Mouse (Mus musculus) hindbrain, embryonic 16.5 days (tissue): ENCODE results near the gene Atrnl1. TPM values are rescaled to one million over a fixed set of nuclear protein-coding genes. Genes with fewer than 3 reads are reported as not detected.
A peak's percentile ranks its signal among the peaks of the same experiment; 100 is the strongest.
"Not testable (repeated sequence)": the region's sequence is repeated elsewhere in the genome, so short reads cannot be mapped to it uniquely, and the experiment has no call there.

Experiments
- ATAC-seq: fragments of 200-750 bp; cut with Nextera tagmentation; 2 replicates; pipeline ENCODE4 v1.8.0; 2017; ENCODE audit warnings: moderate TSS enrichment, moderate library complexity
- H3K27ac ChIP-seq: fragments of 300-500 bp; sonication (generic); 2 replicates; pipeline ENCODE4 v1.5.1; 2014; ENCODE audit warnings: low read depth, mild to moderate bottlenecking, control low read depth, low read length, moderate library complexity
- H3K27me3 ChIP-seq: fragments of 300-500 bp; sonication (generic); replicated peaks from 2 replicates; pipeline ENCODE4 v1.6.1; 2014; ENCODE audit warnings: low read length; ENCODE audit not compliant: control insufficient read depth, insufficient read depth
- H3K36me3 ChIP-seq: fragments of 300-500 bp; sonication (generic); 2 replicates; pipeline ENCODE4 v1.6.1; 2014; ENCODE audit warnings: mild to moderate bottlenecking, low read length, moderate library complexity, mixed read lengths; ENCODE audit not compliant: control insufficient read depth, insufficient read depth
- H3K4me1 ChIP-seq: fragments of 300-500 bp; sonication (generic); 2 replicates; pipeline ENCODE4 v1.6.1; 2014; ENCODE audit warnings: low read depth, low read length; ENCODE audit not compliant: control insufficient read depth, insufficient read depth
- H3K4me2 ChIP-seq: fragments of 300-500 bp; sonication (generic); 2 replicates; pipeline ENCODE4 v1.6.1; 2014; ENCODE audit warnings: mild to moderate bottlenecking, low read length, control low read depth, moderate library complexity
- H3K4me3 ChIP-seq: fragments of 300-500 bp; sonication (generic); 2 replicates; pipeline ENCODE4 v1.5.1; 2014; ENCODE audit warnings: mild to moderate bottlenecking, low read length, control low read depth, moderate library complexity
- H3K9ac ChIP-seq: fragments of 300-500 bp; sonication (generic); 2 replicates; pipeline ENCODE4 v1.6.1; 2014; ENCODE audit warnings: low read depth, mild to moderate bottlenecking, control low read depth, low read length, moderate library complexity
- H3K9me3 ChIP-seq: fragments of 300-500 bp; sonication (generic); 2 replicates; pipeline ENCODE4 v1.6.1; 2014; ENCODE audit warnings: mild to moderate bottlenecking, low read length, moderate library complexity; ENCODE audit not compliant: control insufficient read depth
- WGBS: fragments of 180-500 bp; shearing (Covaris S2); extraction: QIAGEN DNeasy Blood & Tissue Kit; methylation state at CpG from one replicate; pipeline ENCODE4 v1.1.7; 2014; 5-methylcytosine and 5-hydroxymethylcytosine counted together
- polyA plus RNA-seq: library from polyadenylated mRNA; unstranded; fragments of >200 nt; fragmentation: Nextera tagmentation; extraction: Ambion mirVana; gene quantifications from 2 replicates; pipeline ENCODE4 v1.2.1, GENCODE M21; 2015

Atrnl1 gene
- polyA plus RNA-seq, 1 experiment from 2014 or later: 5.3 TPM

- WGBS: 31% methylated on average over 13 of the region's 13 CpGs
- 0 out of 2 replicates have a peak overlapping the region, but pooled peaks have one; percentile 1 for H3K4me2 ChIP-seq
- no peak for ATAC-seq
These were observed 260.0 kb downstream of the Atrnl1 start for GRCm38 (mm10) chr19:57870871-57871270.

DNA sequence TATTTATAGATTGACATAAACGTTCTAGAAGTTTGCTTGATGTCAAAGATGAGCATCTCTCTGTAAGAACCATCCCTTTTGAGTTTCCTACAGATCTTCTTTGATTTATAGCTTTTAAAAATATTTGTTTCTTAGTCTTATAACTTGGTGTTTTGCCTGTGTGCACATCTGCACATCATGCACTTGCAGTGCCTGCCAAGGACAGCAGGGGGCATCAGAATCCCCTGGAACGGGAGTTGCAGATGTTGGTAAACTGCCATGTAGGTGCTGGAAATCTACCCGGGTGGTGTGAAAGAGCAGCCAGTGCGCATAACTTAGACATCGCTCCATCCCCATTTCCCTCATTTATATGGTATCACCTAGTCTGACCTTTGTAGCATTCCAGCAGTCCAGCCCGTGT lies 265.2 kb downstream of the Atrnl1 start:
- 93% methylated on average over 6 of the region's 6 CpGs for WGBS
- no peak overlapping the region for H3K9ac ChIP-seq

More at GRCm38 (mm10) chr19:57870871-57871270, 260.0 kb downstream of the Atrnl1 start:
- H3K9me3 ChIP-seq: no peaks in the 10 kb centered on the region
- no peak overlapping the region for H3K9ac ChIP-seq
- H3K4me3 ChIP-seq: no peak overlapping the region
- H3K27ac ChIP-seq: no peak overlapping the region
- no peaks in the 10 kb centered on the region for H3K36me3 ChIP-seq
- no peaks in the 10 kb centered on the region for H3K27me3 ChIP-seq
- 0 out of 2 replicates have a peak, but pooled peaks cover 2% of the 10 kb centered on the region for H3K4me1 ChIP-seq

DNA sequence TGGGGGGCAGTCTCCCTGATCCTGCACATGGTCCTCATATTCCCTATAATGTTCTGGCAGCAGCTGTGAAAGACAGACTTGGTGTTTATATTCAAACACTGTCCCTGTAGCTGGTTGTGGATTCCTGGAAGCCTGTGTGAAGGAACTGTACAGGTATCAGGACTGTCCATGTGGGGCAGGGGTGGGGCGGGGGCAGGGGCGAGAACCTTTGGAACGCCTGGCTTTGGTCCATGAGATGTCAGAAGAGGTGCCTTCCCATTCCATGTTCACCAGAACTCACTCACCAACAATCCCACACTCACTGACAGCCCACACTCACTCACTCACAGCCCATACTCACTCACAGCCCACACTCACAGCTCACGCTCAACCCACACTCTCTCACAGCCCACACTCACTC lies 266.5 kb downstream of the Atrnl1 start:
- H3K9me3 ChIP-seq: no peaks in the 10 kb centered on the region
- H3K4me1 ChIP-seq: no peaks in the 10 kb centered on the region
- no peak overlapping the region for H3K9ac ChIP-seq
- H3K4me3 ChIP-seq: no peak overlapping the region
- H3K4me2 ChIP-seq: no peak overlapping the region
- no peak for ATAC-seq
- no peaks in the 10 kb centered on the region for H3K36me3 ChIP-seq
- H3K27ac ChIP-seq: no peak overlapping the region
- 100% methylated on average over 4 of the region's 4 CpGs for WGBS
- no peaks in the 10 kb centered on the region for H3K27me3 ChIP-seq

More for the DNA sequence above, 265.2 kb downstream of the Atrnl1 start:
- Histone ChIP-seq H3K36me3 (no peaks in the 10 kb centered on the region), H3K9me3 (no peaks in the 10 kb centered on the region), H3K4me3 (no peak overlapping the region), H3K27ac (no peak overlapping the region), H3K4me1 (no peaks in the 10 kb centered on the region), H3K27me3 (no peaks in the 10 kb centered on the region), H3K4me2 (no peak overlapping the region)
- no peak for ATAC-seq

- H3K4me3 ChIP-seq: no peak overlapping the region
- ATAC-seq: no peak
- no peaks in the 10 kb centered on the region for H3K9me3 ChIP-seq
- H3K9ac ChIP-seq: no peak overlapping the region
- H3K4me2 ChIP-seq: no peak overlapping the region
- H3K27ac ChIP-seq: no peak overlapping the region
- 78% methylated on average over 9 of the region's 9 CpGs for WGBS
- H3K4me1 ChIP-seq: no peaks in the 10 kb centered on the region
- H3K36me3 ChIP-seq: no peaks in the 10 kb centered on the region
- no peaks in the 10 kb centered on the region for H3K27me3 ChIP-seq
These were observed 267.7 kb downstream of the Atrnl1 start for GRCm38 (mm10) chr19:57878583-57878982.

DNA sequence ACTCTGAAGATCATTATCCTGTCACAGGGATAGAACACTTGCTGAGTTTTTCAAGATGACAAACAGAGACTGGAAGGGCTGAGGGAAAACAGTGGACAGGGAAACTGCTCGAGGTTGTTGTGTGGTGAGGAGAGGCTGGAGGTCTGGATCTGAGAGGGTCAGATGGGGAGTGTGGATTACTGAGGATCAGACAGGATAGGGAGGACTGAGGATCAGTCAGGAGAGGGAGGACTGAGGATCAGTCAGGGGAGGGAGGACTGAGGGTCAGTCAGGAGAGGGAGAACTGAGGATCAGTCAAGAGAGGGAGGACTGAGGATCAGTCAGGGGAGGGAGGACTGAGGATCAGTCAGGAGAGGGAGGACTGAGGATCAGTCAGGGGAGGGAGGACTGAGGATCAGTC lies 269.0 kb downstream of the Atrnl1 start:
- not testable (repeated sequence) for H3K4me1 ChIP-seq, H3K4me3 ChIP-seq, H3K9ac ChIP-seq, H3K36me3 ChIP-seq, H3K4me2 ChIP-seq, H3K9me3 ChIP-seq, H3K27me3 ChIP-seq, H3K27ac ChIP-seq, ATAC-seq
- WGBS: 91% methylated on average over 1 of the region's 1 CpGs

DNA sequence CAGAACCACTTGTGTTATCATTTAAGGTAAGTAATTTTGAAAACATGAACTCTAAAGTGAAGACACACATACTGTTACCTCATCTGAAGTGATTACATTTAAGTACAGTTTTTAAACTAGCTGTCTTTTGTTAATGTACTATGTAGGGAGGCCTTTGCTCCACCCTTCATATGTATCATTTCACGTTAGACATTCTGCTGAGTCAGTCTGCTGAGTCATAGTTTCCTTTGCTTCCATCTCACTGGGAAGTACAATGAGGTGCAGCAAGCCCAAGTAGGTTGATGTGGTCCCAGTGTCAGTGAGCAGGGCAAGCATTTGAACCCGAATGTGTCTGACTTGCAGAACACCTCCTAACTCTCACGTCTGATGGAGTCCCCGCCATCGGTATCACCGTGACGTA lies 271.1 kb downstream of the Atrnl1 start:
- H3K27me3 ChIP-seq: no peaks in the 10 kb centered on the region
- H3K4me1 ChIP-seq: no peaks in the 10 kb centered on the region
- no peak overlapping the region for H3K9ac ChIP-seq
- H3K4me3 ChIP-seq: no peak overlapping the region
- no peaks in the 10 kb centered on the region for H3K9me3 ChIP-seq
- no peak overlapping the region for H3K27ac ChIP-seq
- no peaks in the 10 kb centered on the region for H3K36me3 ChIP-seq
- WGBS: 91% methylated on average over 7 of the region's 7 CpGs
- no peak overlapping the region for H3K4me2 ChIP-seq
- no peak for ATAC-seq

GRCm38 (mm10) chr19:57888871-57889270 lies 278.0 kb downstream of the Atrnl1 start:
- Histone ChIP-seq H3K36me3 (no peaks in the 10 kb centered on the region), H3K9me3 (no peaks in the 10 kb centered on the region), H3K4me1 (no peaks in the 10 kb centered on the region; the same call in 1 of the 2 replicates), H3K4me2 (no peak overlapping the region), H3K4me3 (no peak overlapping the region), H3K9ac (no peak overlapping the region), H3K27me3 (no peaks in the 10 kb centered on the region), H3K27ac (no peak overlapping the region)
- WGBS: 89% methylated on average over 8 of the region's 8 CpGs
- ATAC-seq: no peak

- H3K4me3 ChIP-seq: no peak overlapping the region
- 61% methylated on average over 3 of the region's 3 CpGs for WGBS
- no peak for ATAC-seq
These were observed 278.9 kb downstream of the Atrnl1 start for GRCm38 (mm10) chr19:57889741-57890140.

DNA sequence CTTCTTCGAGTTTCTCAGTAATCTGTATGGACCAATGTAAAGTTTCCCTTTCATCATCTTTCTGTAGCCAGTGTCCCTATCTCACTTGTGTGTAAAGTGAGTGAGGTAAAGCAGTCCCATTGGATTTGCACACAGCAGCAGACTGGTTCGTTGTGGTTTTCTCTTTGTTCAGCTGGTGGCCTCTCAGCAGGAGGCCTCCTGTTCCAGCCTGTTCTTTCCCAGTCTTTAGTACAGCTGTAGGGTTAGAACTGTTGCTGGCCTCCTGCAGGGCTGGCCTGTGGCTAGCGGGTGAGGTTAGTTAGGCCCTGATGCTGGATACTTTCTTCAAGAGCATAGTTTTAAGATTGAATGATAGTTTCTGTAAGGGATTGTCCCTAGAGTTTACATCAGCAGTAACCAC lies 280.1 kb downstream of the Atrnl1 start:
- Histone ChIP-seq H3K27ac (no peak overlapping the region), H3K4me2 (no peak overlapping the region), H3K27me3 (no peaks in the 10 kb centered on the region), H3K9ac (no peak overlapping the region), H3K4me3 (no peak overlapping the region), H3K4me1 (no peaks in the 10 kb centered on the region; the same call in 1 of the 2 replicates), H3K36me3 (no peaks in the 10 kb centered on the region), H3K9me3 (no peaks in the 10 kb centered on the region)
- WGBS: 33% methylated on average over 3 of the region's 3 CpGs
- ATAC-seq: no peak

More at GRCm38 (mm10) chr19:57889741-57890140, 278.9 kb downstream of the Atrnl1 start:
- Histone ChIP-seq H3K9me3 (no peaks in the 10 kb centered on the region), H3K27ac (no peak overlapping the region), H3K27me3 (no peaks in the 10 kb centered on the region), H3K4me1 (no peaks in the 10 kb centered on the region; the same call in 1 of the 2 replicates), H3K36me3 (no peaks in the 10 kb centered on the region), H3K9ac (no peak overlapping the region), H3K4me2 (no peak overlapping the region)

DNA sequence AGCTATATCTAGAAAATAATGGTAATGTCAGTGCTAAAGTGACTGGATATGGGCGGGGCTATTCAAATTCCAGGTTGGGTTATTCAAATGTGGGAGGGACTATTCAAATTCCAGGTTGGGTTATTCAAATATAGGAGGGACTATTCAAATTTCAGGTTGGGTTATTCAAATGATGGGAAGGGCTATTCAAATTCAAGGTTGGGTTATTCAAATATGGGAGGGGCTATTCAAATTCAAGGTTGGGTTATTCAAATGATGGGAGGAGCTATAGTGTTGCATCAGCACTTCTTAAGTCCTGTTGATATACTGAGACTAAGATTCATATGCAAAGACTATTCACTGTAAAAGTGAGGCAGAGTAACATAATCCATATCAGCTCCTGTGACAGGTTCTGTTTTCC lies 283.4 kb downstream of the Atrnl1 start:
- no peaks in the 10 kb centered on the region for H3K27me3 ChIP-seq
- H3K27ac ChIP-seq: no peak overlapping the region
- H3K36me3 ChIP-seq: no peaks in the 10 kb centered on the region
- H3K9ac ChIP-seq: no peak overlapping the region
- H3K4me2 ChIP-seq: no peak overlapping the region
- H3K4me1 ChIP-seq: no peaks in the 10 kb centered on the region; the same call in 1 of the 2 replicates
- no peaks in the 10 kb centered on the region for H3K9me3 ChIP-seq
- 35% methylated on average over 1 of the region's 1 CpGs for WGBS
- no peak for ATAC-seq
- no peak overlapping the region for H3K4me3 ChIP-seq
